Mouse (Mus musculus) CD4-positive helper T cell, adult 2 months (primary cell): ENCODE measurements around the gene Prkd1.

Source experiments
- DNase-seq: peaks from one replicate; pipeline ENCODE4 v3.0.0-alpha.2; 2012; ENCODE audit warnings: low read depth, missing footprints, low spot score

The Prkd1 gene

GRCm38 (mm10) chr12:50558231-50558630 lies 90.7 kb downstream of the Prkd1 start:
- no peak for DNase-seq

- DNase-seq: no peak
Observed at GRCm38 (mm10) chr12:50554214-50554613, 94.7 kb downstream of the Prkd1 start.

GRCm38 (mm10) chr12:50549860-50550555 lies 98.9 kb downstream of the Prkd1 start:
- DNase-seq: no peak

GRCm38 (mm10) chr12:50546394-50546793 lies 102.5 kb downstream of the Prkd1 start:
- DNase-seq: no peak

- DNase-seq: no peak
Observed at GRCm38 (mm10) chr12:50545610-50545919, 103.3 kb downstream of the Prkd1 start.

- DNase-seq: no peak
Observed at GRCm38 (mm10) chr12:50544855-50545609, 103.9 kb downstream of the Prkd1 start.

- no peak for DNase-seq
Observed at GRCm38 (mm10) chr12:50540793-50541192, 108.1 kb downstream of the Prkd1 start.

- DNase-seq: no peak
Observed at GRCm38 (mm10) chr12:50538296-50538965, 110.5 kb downstream of the Prkd1 start.

GRCm38 (mm10) chr12:50537761-50538160 lies 111.1 kb downstream of the Prkd1 start:
- DNase-seq: no peak

- no peak for DNase-seq
Observed at GRCm38 (mm10) chr12:50537006-50537405, 111.9 kb downstream of the Prkd1 start.

GRCm38 (mm10) chr12:50528633-50529032 lies 120.3 kb downstream of the Prkd1 start:
- DNase-seq: no peak

- DNase-seq: no peak
Observed at GRCm38 (mm10) chr12:50524061-50524460, 124.8 kb downstream of the Prkd1 start.

- DNase-seq: no peak
Observed at GRCm38 (mm10) chr12:50514526-50514925, 134.4 kb downstream of the Prkd1 start.

- DNase-seq: no peak
Observed at GRCm38 (mm10) chr12:50511486-50512225, 137.2 kb downstream of the Prkd1 start.

- no peak for DNase-seq
Observed at GRCm38 (mm10) chr12:50508762-50509161, 140.1 kb downstream of the Prkd1 start.

- no peak for DNase-seq
Observed at GRCm38 (mm10) chr12:50499796-50500504, 148.9 kb downstream of the Prkd1 start.

GRCm38 (mm10) chr12:50496006-50496405 lies 152.9 kb downstream of the Prkd1 start:
- no peak for DNase-seq

- DNase-seq: no peak
Observed at GRCm38 (mm10) chr12:50479784-50480183, 169.1 kb downstream of the Prkd1 start.

- DNase-seq: no peak
Observed at GRCm38 (mm10) chr12:50457151-50457550, 191.7 kb downstream of the Prkd1 start.

GRCm38 (mm10) chr12:50451761-50452160 lies 197.1 kb downstream of the Prkd1 start:
- DNase-seq: no peak

- DNase-seq: no peak
Observed at GRCm38 (mm10) chr12:50436660-50437059, 212.2 kb downstream of the Prkd1 start.
